Mouse (Mus musculus) heart, postnatal 0 days (tissue): Measurements from ENCODE around the gene Cdrt4. TPM values are rescaled to one million over a fixed set of nuclear protein-coding genes. Genes with fewer than 3 reads are reported as not detected.

Experiments used
- ATAC-seq: fragments of 200-750 bp; cut with Nextera tagmentation; 2 replicates; pipeline ENCODE4 v1.8.0; 2017; ENCODE audit warnings: low read depth, moderate number of reproducible peaks, moderate library complexity; ENCODE audit not compliant: insufficient read depth
- DNase-seq: peaks from one replicate; pipeline ENCODE4 v3.0.0-alpha.2; 2016; ENCODE audit warnings: low spot score
- H3K27ac ChIP-seq: fragments of 300-500 bp; sonication (generic); 2 replicates; pipeline ENCODE4 v1.5.1; 2014; ENCODE audit warnings: low read depth, mild to moderate bottlenecking
- H3K27me3 ChIP-seq: fragments of 300-500 bp; sonication (generic); 2 replicates; pipeline ENCODE4 v1.6.1; 2014; ENCODE audit warnings: low read length, mixed read lengths; ENCODE audit not compliant: control insufficient read depth, insufficient read depth
- H3K36me3 ChIP-seq: fragments of 300-500 bp; sonication (generic); replicated peaks from 2 replicates; pipeline ENCODE4 v1.6.1; 2014; ENCODE audit warnings: low read length, mixed read lengths; ENCODE audit not compliant: control insufficient read depth, insufficient read depth
- H3K4me1 ChIP-seq: fragments of 300-500 bp; sonication (generic); 2 replicates; pipeline ENCODE4 v1.6.1; 2014; ENCODE audit warnings: antibody characterized with exemption; ENCODE audit not compliant: control insufficient read depth, insufficient read depth
- H3K4me2 ChIP-seq: fragments of 300-500 bp; sonication (generic); 2 replicates; pipeline ENCODE4 v1.6.1; 2014; ENCODE audit warnings: low read depth, mild to moderate bottlenecking, low read length, moderate library complexity
- H3K4me3 ChIP-seq: fragments of 300-500 bp; sonication (generic); 2 replicates; pipeline ENCODE4 v1.5.1; 2014; ENCODE audit warnings: low read depth, low read length
- H3K9ac ChIP-seq: fragments of 300-500 bp; sonication (generic); replicated peaks from 2 replicates; pipeline ENCODE4 v1.6.1; 2014; ENCODE audit warnings: low read depth, low read length, mixed read lengths
- H3K9me3 ChIP-seq: fragments of 300-500 bp; sonication (generic); replicated peaks from 2 replicates; pipeline ENCODE4 v1.6.1; 2016; ENCODE audit warnings: low read length; ENCODE audit not compliant: control insufficient read depth
- CTCF ChIP-seq: IDR thresholded peaks from 2 replicates; pipeline ENCODE4 v1.5.1; 2016; ENCODE audit warnings: antibody characterized with exemption, control low read depth, low read depth
- EP300 ChIP-seq: IDR thresholded peaks from 2 replicates; pipeline ENCODE4 v1.6.1; 2016; ENCODE audit warnings: antibody characterized with exemption, low read depth
- WGBS: fragments of 180-500 bp; shearing (Covaris S2); extraction: QIAGEN DNeasy Blood & Tissue Kit; methylation state at CpG from one replicate; pipeline ENCODE4 v1.1.7; 2014; 5-methylcytosine and 5-hydroxymethylcytosine counted together
- polyA plus RNA-seq: library from polyadenylated mRNA; unstranded; fragments of >200 nt; fragmentation: Nextera tagmentation; extraction: Ambion mirVana; gene quantifications from 2 replicates; pipeline ENCODE4 v1.2.1, GENCODE M21; 2015
- total RNA-seq: library from RNA; depleted of rRNA; stranded (reverse); fragments of >200 nt; gene quantifications from 2 replicates; pipeline ENCODE4 v1.2.3, GENCODE M21; 2014; ENCODE audit warnings: low replicate concordance

The Cdrt4 gene
- total and polyA plus RNA-seq, 2 experiments from 2014 or later, result 0.16 TPM; not detected in 1

DNA sequence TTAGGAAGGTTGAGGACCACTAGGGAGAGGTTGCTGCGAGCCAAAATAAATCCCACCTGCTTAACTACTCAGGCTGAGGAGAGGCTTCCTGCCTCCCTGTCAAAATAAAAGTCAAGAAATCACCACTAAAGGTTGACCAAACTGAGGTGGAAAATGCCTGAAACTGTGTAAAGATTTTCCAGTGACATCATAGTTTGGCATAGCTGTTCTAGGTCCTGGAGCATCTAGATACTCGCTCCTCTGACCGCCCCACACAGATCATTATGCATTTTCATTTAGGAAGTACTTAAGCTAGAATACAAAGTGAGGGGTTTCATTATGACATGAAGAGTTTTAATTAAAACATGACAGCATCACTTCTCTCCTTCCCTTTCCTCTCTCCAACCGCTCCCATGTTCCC, 12.3 kb downstream of the Cdrt4 start:
- TF ChIP-seq EP300, result no peak
- TF ChIP-seq CTCF, result no peak
- Histone ChIP-seq H3K36me3 (no peaks in the 10 kb centered on the region), H3K27ac (no peak overlapping the region), H3K9ac (no peak overlapping the region), H3K4me2 (no peak overlapping the region), H3K4me3 (no peak overlapping the region), H3K27me3 (0 out of 2 replicates have a peak, but pooled peaks cover 4% of the 10 kb centered on the region), H3K4me1 (peaks cover 14% of the 10 kb centered on the region; the same call in 1 of the 2 replicates), H3K9me3 (no peaks in the 10 kb centered on the region)
- ATAC-seq (no peak), DNase-seq (no peak)
- 61% methylated on average over 4 of the region's 4 CpGs for WGBS

DNA sequence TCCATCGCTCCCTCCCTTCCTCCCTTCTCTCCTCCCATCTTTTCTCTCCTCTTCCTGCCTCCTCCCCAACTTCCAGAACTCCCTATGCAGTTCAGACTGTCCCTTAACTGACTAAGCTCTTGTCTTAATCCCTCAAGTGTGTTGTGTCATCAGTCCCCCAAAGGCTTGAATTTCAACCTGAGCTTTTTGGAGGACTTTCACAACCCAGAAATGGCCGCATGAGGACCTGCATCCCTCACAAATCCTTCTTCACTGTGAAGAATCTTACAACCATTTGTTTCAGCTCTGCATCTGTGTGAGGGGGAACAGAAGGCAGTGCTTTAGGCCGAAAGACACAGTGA, 15.4 kb downstream of the Cdrt4 start:
- 0 out of 2 replicates have a peak, but pooled peaks cover 4% of the 10 kb centered on the region for H3K27me3 ChIP-seq
- peak overlapping the region; percentile 29; the same call in 1 of the 2 replicates for H3K4me3 ChIP-seq
- WGBS, result 58% methylated on average over 3 of the region's 3 CpGs
- ATAC-seq (no peak; the same call in 1 of the 2 replicates), DNase-seq (no peak)
- H3K9me3 ChIP-seq, result no peaks in the 10 kb centered on the region
- peak overlapping the region; percentile 87 for H3K27ac ChIP-seq
- H3K9ac ChIP-seq, result peak overlapping the region; percentile 43; the same call in 1 of the 2 replicates
- peaks cover 14% of the 10 kb centered on the region; the same call in 1 of the 2 replicates for H3K4me1 ChIP-seq
- H3K4me2 ChIP-seq, result peak overlapping the region; percentile 58; the same call in 1 of the 2 replicates
- no peaks in the 10 kb centered on the region for H3K36me3 ChIP-seq
- TF ChIP-seq EP300, result no peak
- TF ChIP-seq CTCF, result no peak

DNA sequence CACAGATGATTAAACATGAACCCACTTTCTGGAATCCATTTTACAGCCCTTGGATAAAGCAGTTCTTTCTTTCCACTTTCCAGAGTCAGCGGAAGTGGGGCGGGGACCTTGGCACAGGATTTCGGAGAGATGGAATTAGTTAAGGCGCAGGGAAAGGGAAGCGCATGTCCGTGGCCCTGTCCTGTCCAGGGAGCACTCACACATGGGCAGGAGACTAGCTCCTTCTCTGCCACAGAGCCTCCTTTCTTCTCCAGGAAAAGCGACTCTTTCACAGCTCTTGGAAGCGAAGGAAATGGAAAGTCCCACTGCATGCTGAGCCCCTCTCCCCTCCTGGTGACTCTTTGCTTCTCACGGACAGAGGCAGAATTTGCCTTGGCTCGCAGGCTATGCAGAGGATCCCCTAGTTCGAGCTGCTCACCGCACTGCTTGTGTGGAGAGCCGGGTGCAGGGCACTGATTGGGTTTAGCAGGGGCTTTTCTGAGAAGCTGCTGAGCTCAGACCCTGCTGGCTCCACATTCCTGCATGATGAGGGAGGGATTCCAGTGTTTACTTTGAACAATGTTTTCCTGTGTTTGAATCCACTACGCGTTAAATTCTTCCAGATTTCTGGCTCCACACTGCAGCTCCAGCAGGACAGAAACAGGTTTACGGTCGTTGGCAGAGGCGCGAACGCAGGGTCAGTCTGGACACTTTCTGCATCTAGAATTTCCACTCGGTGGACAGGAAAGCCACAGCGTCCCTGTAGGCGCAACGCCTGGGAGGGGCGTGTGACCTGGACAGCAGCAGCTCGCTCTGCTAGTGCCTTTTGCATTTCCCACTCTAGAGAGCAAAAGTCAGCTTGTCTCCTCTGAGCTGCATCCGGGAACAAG, 16.0 kb downstream of the Cdrt4 start:
- TF ChIP-seq EP300 (no peak), CTCF (no peak)
- peak overlapping the region; percentile 58 for H3K4me2 ChIP-seq
- peak overlapping the region; percentile 29 for H3K4me3 ChIP-seq
- H3K27ac ChIP-seq, result peak overlapping the region; percentile 87
- peak; percentile 82 for ATAC-seq
- no peaks in the 10 kb centered on the region for H3K9me3 ChIP-seq
- no peaks in the 10 kb centered on the region for H3K36me3 ChIP-seq
- H3K27me3 ChIP-seq, result 0 out of 2 replicates have a peak, but pooled peaks cover 4% of the 10 kb centered on the region
- DNase-seq, result peak; percentile 43
- WGBS, result 8% methylated on average over 27 of the region's 27 CpGs
- H3K4me1 ChIP-seq, result peaks cover 14% of the 10 kb centered on the region; the same call in 1 of the 2 replicates
- H3K9ac ChIP-seq, result peak overlapping the region; percentile 43

DNA sequence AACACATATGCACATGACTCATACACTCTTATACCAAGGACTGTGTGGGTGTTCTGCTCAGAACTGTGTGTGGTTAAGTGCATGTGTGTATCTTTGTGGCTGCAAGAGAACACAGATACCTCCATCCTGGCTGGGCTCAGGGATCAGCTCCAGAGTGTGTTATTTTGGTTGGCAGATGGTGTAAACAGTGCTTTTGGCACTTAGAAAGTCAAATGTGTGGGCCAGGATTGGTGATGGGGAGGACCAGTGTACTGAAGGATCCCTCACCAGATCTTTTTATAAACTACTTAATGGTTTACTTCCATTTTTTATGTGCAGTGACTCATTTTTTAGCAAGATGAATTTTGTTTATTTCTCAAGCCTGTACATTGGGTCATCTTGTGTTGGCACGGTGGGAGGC, 26.2 kb downstream of the Cdrt4 start:
- no peak for DNase-seq
- H3K4me3 ChIP-seq, result no peak overlapping the region
- no peak for ATAC-seq
- no peaks in the 10 kb centered on the region for H3K9me3 ChIP-seq
- no peak overlapping the region for H3K27ac ChIP-seq
- TF ChIP-seq EP300 (no peak), CTCF (no peak)
- 97% methylated on average over 1 of the region's 1 CpGs for WGBS
- H3K36me3 ChIP-seq, result no peaks in the 10 kb centered on the region
- H3K4me2 ChIP-seq, result no peak overlapping the region
- no peaks in the 10 kb centered on the region for H3K27me3 ChIP-seq
- no peak overlapping the region for H3K9ac ChIP-seq
- no peaks in the 10 kb centered on the region; the same call in 1 of the 2 replicates for H3K4me1 ChIP-seq

DNA sequence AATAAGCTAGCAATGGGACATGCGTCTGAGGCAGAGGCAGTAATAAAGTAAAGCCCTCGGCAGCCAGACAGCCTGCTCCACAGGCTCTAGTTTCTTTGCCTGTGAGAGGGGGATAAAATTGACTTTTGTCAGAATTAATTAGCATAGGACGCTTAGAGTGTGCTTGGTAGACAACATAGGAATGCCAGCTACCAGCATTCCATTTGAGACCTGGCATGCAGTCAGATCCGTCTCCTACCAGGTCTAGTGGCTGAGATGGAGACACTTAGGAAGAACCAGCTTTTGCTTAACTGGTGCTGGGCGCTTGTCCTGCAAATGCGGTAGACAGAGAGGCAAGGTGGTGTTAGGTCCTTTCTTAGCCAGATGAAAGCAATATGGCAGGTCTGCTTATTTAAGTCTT, 27.9 kb downstream of the Cdrt4 start:
- no peak overlapping the region for H3K9ac ChIP-seq
- no peaks in the 10 kb centered on the region; the same call in 1 of the 2 replicates for H3K4me1 ChIP-seq
- TF ChIP-seq CTCF, result no peak
- TF ChIP-seq EP300, result no peak
- H3K27me3 ChIP-seq, result no peaks in the 10 kb centered on the region
- H3K9me3 ChIP-seq, result no peaks in the 10 kb centered on the region
- no peak overlapping the region for H3K4me2 ChIP-seq
- H3K4me3 ChIP-seq, result no peak overlapping the region
- ATAC-seq, result peak; percentile 63
- H3K36me3 ChIP-seq, result no peaks in the 10 kb centered on the region
- WGBS, result 44% methylated on average over 6 of the region's 6 CpGs
- DNase-seq, result no peak
- peak overlapping the region; percentile 35; the same call in 1 of the 2 replicates for H3K27ac ChIP-seq
